Mouse (Mus musculus) bone marrow macrophage, adult 2 months (primary cell): Measurements from ENCODE around the gene Ybx2.

Experiments used
- CTCF ChIP-seq: IDR thresholded peaks from 2 replicates; pipeline ENCODE4 v1.5.1; 2012; ENCODE audit warnings: low read depth, mild to moderate bottlenecking, low read length, moderate library complexity
- POLR2A ChIP-seq: IDR thresholded peaks from 2 replicates; pipeline ENCODE4 v1.6.1; 2012; ENCODE audit warnings: mild to moderate bottlenecking, low read depth, low read length, borderline replicate concordance

GRCm38 (mm10) chr11:69894671-69895070, 40.9 kb upstream of the Ybx2 start:
- no peak for TF ChIP-seq CTCF
- no peak for TF ChIP-seq POLR2A
